In the genomic region with DNA sequence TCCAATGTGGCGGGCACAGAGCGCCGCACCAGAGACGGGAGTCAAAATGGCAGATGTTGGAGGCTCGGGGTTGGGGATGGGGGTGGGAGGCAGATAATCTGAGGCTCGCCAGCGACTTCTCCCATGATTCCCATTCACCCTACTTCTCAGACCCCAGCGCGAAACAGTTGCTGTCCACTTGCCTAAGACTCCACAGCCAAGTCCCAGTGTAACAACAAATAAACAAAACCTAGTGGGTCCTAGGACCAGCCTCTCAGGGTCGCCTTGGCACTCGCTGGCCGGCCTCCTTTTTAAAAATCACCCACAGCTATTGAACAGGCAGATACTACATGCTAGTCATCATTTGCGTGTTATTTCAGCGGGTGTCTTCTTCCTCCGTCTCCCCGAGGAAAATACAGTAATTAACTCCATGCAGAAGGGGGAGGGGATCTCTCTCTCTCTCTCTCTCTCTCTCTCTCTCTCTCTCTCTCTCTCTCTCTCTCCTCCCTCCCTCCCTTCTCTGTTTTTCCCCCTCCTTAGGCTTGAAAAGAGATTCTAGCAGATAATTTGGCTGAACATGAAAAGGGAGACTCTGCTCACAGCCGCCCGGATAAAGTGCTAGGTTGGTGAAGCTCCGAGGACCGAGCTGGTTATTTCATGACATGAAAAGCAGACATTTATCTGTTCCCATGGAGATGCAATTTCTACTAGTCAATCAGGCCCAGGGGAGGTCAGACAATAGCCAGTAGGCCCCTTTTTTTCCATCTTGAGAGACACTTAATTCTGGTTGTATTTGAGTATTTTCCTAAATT, we compare ENCODE assay signal across 7 mouse cellular contexts.
DNase-seq lines count a peak whose midpoint lies in the region; ATAC-seq and TF ChIP-seq lines count a peak whose summit lies in the region.

No protein-coding gene starts in this region.

- TF ChIP-seq EP300 in stomach, postnatal 0 days (optimal IDR thresholded peaks at IDR 0.05) = no peak

- DNase-seq in right cerebral cortex, postnatal 10 days (ENCODE audit: low spot score in 2 of 2) = peak; percentile 36 to 48
- no peak for DNase-seq in right cerebral cortex, postnatal 4 days
- peak; percentile 73 for DNase-seq in embryo, embryonic 11 days
- DNase-seq in hindbrain, embryonic 11.5 days (ENCODE audit: low spot score) = peak; percentile 68
- DNase-seq in stomach, postnatal 0 days (ENCODE audit: low spot score) = no peak
- DNase-seq in frontal cortex, adult 2 months (ENCODE audit: extremely low spot score in 1 of 2, low spot score in 1 of 2) = no peak

- H3K4me2 ChIP-seq in hindbrain, embryonic 11.5 days (replicated peaks; ENCODE audit: low read depth, low read length) = peak overlapping the region; percentile 57
- peak overlapping the region; percentile 76 for H3K4me2 ChIP-seq in lung, embryonic 16.5 days (ENCODE audit: low read depth, low read length)
- peak overlapping the region; percentile 56 for H3K4me2 ChIP-seq in stomach, postnatal 0 days (replicated peaks; ENCODE audit: low read depth)

- TF ChIP-seq CTCF in stomach, postnatal 0 days (IDR thresholded peaks at IDR 0.05; ENCODE audit: low read depth) = no peak

- H3K9ac ChIP-seq in hindbrain, embryonic 11.5 days (ENCODE audit: low read depth, low read length) = peak overlapping the region; percentile 65
- H3K9ac ChIP-seq in lung, embryonic 16.5 days (ENCODE audit: low read length) = peak overlapping the region; percentile 64
- peak overlapping the region; percentile 48; the same call in 1 of the 2 replicates for H3K9ac ChIP-seq in stomach, postnatal 0 days (ENCODE audit: low read length)

- peak overlapping the region; percentile 27 for H3K4me3 ChIP-seq in hindbrain, embryonic 11.5 days (ENCODE audit: low read depth, low read length)
- H3K4me3 ChIP-seq in lung, embryonic 16.5 days (ENCODE audit: low read length) = peak overlapping the region; percentile 40
- peak overlapping the region; percentile 34 for H3K4me3 ChIP-seq in stomach, postnatal 0 days (ENCODE audit: low read depth, low read length)

- no peaks in the 10 kb centered on the region for H3K36me3 ChIP-seq in hindbrain, embryonic 11.5 days (ENCODE audit: control insufficient read depth, insufficient read depth, low read length)
- no peaks in the 10 kb centered on the region for H3K36me3 ChIP-seq in lung, embryonic 16.5 days (ENCODE audit: control insufficient read depth, insufficient read depth, low read length)
- no peaks in the 10 kb centered on the region for H3K36me3 ChIP-seq in stomach, postnatal 0 days (ENCODE audit: control insufficient read depth, insufficient read depth, low read length)

- under 1% methylated on average over 20 of the region's 20 CpGs for WGBS in hindbrain, embryonic 11.5 days
- WGBS in lung, embryonic 16.5 days = 6% methylated on average over 20 of the region's 20 CpGs
- 11% methylated on average over 20 of the region's 20 CpGs for WGBS in stomach, postnatal 0 days

- H3K9me3 ChIP-seq in hindbrain, embryonic 11.5 days (ENCODE audit: control insufficient read depth, low read length) = 0 out of 2 replicates have a peak, but pooled peaks cover 2% of the 10 kb centered on the region
- H3K9me3 ChIP-seq in lung, embryonic 16.5 days (ENCODE audit: control insufficient read depth, low read length) = no peaks in the 10 kb centered on the region
- H3K9me3 ChIP-seq in stomach, postnatal 0 days (ENCODE audit: control insufficient read depth, low read length) = no peaks in the 10 kb centered on the region

- no peaks in the 10 kb centered on the region for H3K27me3 ChIP-seq in hindbrain, embryonic 11.5 days (ENCODE audit: control insufficient read depth, insufficient read depth, low read length)
- no peaks in the 10 kb centered on the region for H3K27me3 ChIP-seq in lung, embryonic 16.5 days (ENCODE audit: control insufficient read depth, insufficient read depth, low read depth, low read length)
- no peaks in the 10 kb centered on the region for H3K27me3 ChIP-seq in stomach, postnatal 0 days (ENCODE audit: control insufficient read depth, insufficient read depth, low read length)

- ATAC-seq in hindbrain, embryonic 11.5 days (ENCODE audit: low FRiP score) = no peak
- peak; percentile 11; the same call in 1 of the 2 replicates for ATAC-seq in lung, embryonic 16.5 days (ENCODE audit: low read depth)
- ATAC-seq in stomach, postnatal 0 days (ENCODE audit: low FRiP score, low TSS enrichment) = no peak

- peak overlapping the region; percentile 93 for H3K27ac ChIP-seq in hindbrain, embryonic 11.5 days (ENCODE audit: low read depth, low read length)
- peak overlapping the region; percentile 89 for H3K27ac ChIP-seq in lung, embryonic 16.5 days (ENCODE audit: low read length)
- H3K27ac ChIP-seq in stomach, postnatal 0 days (replicated peaks) = peak overlapping the region; percentile 56; the same call in 1 of the 2 replicates

- peaks cover 6% of the 10 kb centered on the region; the same call in 1 of the 2 replicates for H3K4me1 ChIP-seq in hindbrain, embryonic 11.5 days (replicated peaks; ENCODE audit: control insufficient read depth, insufficient read depth, low read length)
- H3K4me1 ChIP-seq in lung, embryonic 16.5 days (replicated peaks; ENCODE audit: control insufficient read depth, insufficient read depth, low read length) = peaks cover 48% of the 10 kb centered on the region
- 0 out of 2 replicates have a peak, but pooled peaks cover 2% of the 10 kb centered on the region for H3K4me1 ChIP-seq in stomach, postnatal 0 days (replicated peaks; ENCODE audit: control insufficient read depth, insufficient read depth)

Comparison
In these comparisons a context has a peak if more than half of its experiments do, and no peak if none do; other contexts are left out.
1. DNase-seq: peak in right cerebral cortex, postnatal 10 days (2 of 2), embryo, embryonic 11 days (single experiment) and hindbrain, embryonic 11.5 days (single experiment); none in right cerebral cortex, postnatal 4 days (single experiment), stomach, postnatal 0 days (single experiment) and frontal cortex, adult 2 months (0 of 2).
2. Peak in every context shown above with its lines, with median percentiles within 50 percentile points of each other: H3K27ac ChIP-seq, H3K4me2 ChIP-seq, H3K4me3 ChIP-seq and H3K9ac ChIP-seq.